Mouse (Mus musculus) kidney, adult 11 months (tissue): Measurements from ENCODE around the gene Creb3l1.

ENCODE experiments used
- DNase-seq: peaks from one replicate; pipeline ENCODE4 v3.0.0; 2022

The Creb3l1 gene

DNA sequence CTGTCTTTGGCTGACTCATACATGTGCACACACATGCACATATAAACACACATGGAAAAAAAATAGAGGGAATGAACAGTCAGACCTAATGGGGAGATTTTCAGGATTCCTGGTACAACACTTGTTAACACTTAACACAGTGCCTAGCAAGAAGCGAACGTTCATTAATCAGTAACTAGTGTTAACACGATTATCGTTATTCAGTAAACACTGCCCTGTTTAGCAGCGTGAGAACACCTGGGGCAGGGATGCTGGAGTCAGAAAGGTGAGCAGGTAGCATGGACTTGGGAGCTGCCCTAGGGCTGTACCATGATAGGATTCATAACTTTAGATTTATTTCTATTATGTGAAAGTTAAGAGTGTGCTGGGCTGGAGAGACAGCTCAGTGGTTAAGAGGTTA lies 28.3 kb downstream of the Creb3l1 start:
- DNase-seq: peak; percentile 65

DNA sequence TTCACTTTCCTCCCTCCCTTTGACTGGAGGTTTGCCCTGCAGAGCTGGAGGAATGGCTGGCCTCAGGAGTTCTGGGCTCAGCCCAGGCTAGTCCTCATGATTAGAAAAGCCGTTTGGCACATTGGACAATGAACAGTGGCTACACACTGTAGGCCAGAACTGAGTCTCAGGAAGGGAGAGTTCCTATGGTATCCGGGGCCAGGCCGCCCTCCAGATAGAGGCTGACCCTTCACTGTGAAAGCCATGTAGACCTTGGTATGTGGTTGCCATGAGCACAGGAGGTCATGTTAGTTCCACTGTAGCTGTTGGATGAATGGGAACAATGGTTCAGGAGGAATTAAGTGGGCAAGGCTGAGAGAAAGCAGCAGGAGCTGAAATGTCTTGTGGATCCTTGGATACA lies 30.9 kb downstream of the Creb3l1 start:
- DNase-seq: no peak

DNA sequence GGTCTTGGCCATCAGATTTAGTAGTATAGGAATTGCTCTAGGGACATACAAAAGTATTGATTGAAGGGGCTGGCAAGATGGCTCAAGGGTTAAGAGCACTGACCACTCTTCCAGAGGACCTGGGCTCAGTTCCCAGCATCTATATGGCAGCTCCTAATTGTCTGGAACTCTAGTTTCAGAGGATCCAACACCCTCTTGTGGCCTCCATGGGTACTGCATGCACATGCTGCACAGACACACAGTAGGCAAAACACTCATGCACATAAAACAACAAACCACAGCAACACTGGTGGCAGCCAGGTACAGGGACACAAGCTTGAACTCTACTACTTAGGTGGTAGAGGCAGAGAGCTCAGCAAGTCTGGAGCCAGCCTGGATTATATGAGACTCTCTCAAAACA lies 34.6 kb downstream of the Creb3l1 start:
- no peak for DNase-seq

DNA sequence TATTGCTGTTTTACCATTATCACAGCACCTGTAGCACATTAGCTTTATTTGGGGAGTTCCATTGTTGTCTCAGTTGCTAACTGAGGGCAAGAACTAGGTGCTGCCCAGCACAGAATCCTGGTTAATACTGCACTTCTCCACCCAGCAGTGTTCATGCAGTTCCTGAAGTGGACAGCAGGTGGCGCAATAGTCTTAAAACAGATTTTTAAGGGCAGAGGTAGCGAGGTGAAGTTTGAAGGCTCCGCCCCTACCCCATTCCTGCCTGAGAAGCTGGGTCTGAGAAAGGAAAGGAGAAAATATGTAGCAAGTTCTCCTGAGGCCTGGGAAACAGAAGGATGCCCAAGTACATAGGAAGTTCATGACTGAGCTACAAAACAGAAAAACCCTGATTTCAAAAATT lies 36.8 kb downstream of the Creb3l1 start:
- DNase-seq: peak; percentile 82

DNA sequence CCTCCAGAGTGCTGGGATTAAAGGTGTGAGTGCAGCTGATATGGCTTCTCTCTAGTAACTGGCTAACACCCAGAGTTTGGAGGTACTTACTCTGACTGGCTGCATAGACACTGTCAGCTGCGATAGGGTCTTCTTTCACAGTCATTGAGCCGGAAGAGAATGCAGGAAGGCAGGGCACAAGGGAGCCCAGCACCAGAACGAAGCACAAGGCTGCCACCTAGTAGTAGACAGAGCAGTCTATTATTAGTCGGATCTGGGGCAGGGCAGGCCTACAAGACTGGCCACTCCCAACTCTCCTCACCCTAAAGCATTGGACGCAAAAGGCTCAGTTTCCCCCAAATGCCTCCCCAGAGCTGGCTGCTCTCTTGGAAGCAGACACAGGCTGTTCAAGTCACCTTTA lies 38.2 kb downstream of the Creb3l1 start:
- no peak for DNase-seq

DNA sequence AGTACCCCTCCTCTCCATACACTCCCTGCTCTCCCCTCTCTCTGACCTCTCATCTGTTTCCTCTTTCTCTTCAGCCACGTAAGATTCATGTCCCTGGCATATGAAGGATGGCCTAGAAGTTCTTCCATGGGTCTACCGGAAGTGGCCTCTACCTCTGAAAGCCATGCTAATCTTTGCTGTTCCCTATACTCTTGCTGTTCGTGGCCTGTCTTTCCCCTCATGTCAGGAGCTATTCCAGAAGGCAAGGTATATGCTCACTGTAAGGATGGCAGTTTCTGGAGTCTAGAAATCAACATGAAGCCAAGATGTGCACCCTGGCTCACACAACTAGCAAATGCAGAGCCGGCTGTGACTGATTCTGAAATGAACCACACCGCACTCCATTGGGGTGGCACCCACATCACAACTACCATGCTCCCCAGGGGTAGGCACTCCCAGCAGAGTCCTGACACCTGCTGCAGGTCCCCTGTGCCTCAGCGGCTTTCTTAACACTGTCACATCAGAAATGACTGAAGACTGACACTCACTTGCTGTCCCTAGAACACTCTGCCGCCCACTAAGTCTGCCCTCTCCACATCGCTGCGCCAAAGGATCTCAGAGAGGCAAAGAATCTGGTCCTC lies 39.3 kb downstream of the Creb3l1 start:
- no peak for DNase-seq

DNA sequence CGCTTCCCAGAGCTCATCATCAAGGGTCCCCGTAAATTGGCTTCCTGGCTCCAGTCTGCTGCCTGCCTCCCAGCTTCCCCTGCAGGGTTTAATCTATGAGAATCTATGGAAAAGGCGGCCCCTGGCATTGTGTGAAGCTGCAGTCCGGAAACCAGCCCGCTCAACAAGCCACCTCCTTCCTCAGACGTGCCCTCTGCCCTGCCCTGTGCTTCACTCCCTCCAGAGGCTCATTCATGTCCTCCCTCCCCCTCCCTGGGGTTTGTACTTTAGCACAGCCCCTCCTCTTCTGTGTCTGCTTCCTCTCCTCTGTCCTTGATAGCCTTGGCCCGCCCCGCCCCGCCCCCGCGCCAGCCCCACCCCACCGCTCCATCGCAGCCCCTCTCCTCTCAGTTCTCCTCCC lies 39.9 kb downstream of the Creb3l1 start:
- DNase-seq: peak; percentile 89

DNA sequence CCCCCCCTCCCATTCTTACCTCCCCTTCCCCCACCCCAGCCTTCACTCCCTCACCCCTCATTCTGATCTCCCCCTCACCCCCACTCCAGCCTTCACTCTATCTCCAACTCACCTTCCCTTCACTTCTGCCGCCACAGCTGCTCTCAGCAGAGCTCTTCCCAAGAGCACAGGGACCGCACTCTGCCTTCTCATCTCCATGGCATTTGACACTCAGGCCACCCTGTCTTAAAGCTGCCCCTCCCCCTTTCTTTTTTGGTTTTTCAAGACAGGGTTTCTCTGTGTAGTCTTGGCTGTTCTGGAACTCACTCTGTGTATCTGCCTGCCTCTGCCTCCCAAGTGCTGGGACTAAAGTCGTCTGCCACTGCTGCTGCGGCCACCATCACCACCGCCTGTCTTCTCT lies 43.5 kb downstream of the Creb3l1 start:
- no peak for DNase-seq

DNA sequence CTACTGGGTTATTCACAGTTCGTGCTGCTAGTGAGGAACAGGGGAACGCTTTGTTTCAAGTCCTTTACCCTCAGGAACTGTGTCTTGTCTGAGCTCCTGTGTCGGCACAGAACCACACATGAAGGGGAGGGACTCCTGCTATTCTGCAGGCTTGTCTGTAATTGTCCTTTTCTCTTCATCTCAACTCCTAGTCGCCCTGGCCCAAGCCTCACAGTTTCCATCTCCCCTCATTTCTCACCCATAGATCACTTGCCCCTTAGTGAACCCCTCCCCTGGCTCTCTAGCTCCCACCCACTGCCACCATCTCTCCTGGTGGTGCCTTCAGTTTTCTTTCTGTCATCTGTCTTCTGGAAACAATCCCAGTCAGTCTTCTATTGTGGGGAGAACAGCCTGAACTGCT lies 44.1 kb downstream of the Creb3l1 start:
- no peak for DNase-seq

DNA sequence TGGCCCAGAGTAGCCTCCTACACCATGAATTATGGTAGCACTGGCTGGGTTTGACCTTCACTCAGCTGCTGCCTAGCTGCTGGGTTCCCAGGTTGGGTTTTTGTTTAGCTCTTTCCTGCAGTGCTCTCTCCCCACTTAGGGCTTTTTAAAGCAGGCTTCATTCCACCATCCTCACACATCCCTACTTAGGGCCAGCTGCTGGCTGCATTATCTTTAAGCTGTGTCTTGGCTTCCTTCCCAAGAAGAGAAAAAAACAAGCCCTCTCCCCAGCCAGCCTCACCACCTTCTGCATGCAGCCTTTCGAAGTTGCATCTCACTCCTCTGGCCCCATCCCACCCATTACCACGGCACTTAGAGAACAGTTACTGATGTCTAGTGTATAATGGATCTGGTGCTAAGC lies 45.8 kb downstream of the Creb3l1 start:
- DNase-seq: no peak

DNA sequence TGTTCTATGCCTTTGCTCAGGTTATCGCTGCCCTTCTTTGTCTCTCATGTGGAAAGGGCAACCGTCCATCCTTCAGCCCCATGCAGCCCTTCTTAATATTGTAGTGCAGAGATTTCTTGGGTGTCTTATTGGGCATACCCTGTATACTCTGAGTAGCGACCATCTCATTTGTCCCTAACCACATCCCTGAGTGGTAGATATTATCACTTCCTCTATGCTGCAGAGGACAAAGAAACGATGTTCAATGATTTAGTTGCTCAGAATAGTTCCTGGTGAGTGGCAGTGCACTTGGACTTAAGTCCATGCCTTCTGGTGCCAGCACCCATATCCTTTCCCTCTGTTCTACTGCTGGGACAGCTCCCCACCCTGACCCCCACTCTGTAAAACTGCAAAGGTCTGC lies 46.3 kb downstream of the Creb3l1 start:
- no peak for DNase-seq

DNA sequence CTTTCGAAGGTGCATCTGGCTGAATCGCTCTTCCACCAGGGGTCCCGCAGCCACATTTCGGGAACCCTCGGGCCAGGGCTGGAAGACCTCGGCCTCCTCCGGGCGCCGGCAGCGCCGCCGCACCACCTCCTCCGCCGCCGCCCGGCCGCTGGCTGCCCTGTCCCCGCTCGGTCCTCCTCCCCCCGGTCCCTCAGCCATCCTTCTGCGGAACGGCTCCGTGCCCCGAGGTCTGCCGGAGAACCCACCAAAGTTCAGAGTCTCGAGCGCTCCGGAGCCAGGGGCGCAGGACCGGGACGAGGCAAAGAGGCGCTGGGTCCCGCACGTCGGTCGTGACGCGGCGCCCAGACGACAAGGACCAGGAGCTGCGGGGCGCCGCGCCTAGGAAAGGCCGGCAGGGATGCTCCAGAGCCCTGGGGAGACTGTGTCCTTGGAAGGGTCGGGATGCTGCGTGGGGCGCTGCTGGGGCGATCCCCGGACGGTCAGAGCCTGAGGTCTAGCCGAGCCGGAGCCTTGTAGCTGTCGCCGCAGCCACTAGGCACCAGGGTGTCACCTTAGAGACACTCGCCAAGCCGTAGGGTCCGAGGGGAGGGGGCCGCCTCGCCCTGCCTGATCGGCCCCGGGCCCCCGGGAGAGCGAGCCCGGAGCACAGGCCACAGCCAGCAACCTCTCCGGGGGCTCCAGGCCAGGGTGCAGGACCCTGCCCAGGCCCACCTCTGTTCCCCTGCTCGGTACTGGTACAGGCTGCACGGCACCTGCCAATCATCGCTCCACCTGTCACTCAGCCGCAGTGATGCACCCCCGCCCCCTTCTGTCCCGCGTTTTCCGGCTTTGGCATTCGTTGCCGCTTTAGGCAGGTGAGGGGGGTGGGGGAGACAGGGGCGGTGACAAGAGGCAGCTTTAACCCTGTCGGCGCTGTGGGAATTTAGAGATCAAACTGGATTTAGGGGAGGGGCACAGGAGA lies 48.4 kb downstream of the Creb3l1 start, which contains the start of gene Dgkz:
Gene Dgkz, minus strand, starts transcription at position 284 of the 961 bp plus-strand sequence.
- no peak for DNase-seq

DNA sequence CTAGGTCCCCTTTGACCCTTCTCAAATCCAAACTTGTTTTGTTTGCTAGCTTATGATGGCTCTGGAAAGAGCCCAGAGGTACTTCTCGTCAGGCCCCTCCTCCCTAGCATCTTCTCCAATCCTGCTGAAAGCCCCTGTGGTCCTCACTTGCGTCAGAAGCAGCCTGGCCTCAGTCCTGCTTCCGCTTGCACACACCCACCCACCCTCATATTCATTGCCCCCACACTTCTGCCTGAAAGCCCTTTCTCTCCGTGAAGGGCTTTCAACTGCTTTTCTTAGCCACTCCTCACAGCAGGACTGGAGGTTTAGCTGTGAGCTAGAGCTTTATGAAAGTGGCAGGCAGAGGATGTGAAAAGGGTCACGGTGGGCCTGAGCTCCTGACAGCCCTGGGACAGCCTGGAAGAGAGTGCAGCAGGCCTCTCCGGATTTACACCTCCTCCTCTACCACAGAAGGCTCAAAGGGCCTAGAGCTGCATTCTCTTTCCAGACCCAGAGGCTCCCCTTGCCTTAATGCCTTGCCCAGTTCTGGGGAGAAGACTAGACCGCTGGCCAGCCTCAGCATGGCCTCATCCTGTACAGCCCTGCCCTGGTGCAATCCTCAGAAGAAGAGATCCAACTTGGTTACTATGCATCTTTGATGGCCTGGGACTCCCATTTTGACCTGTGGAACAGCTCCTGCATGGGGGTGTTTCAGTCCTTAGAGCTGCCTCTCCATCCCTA lies 50.7 kb downstream of the Creb3l1 start:
- no peak for DNase-seq

DNA sequence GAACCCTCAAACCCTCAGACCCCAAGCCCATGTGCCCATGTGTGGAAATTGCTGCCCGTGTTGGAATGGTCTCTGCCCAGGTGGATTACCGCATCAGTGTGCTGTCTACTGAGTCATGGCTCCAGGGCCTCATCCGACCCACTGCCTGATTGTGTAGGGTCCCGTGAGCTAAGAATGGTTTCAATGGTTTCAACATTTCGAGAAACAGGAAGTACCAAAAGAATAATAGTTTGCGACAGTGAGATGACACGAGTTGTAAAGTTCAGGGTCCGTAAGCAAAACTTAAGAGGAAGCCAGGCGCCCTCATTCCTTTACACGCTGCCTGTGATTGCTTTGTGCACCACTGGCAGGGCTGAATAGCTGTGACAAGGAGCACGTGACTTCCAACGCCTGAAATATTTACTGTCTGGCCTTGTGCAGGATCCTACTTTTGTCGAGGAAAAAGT lies 52.2 kb downstream of the Creb3l1 start:
- DNase-seq: no peak

DNA sequence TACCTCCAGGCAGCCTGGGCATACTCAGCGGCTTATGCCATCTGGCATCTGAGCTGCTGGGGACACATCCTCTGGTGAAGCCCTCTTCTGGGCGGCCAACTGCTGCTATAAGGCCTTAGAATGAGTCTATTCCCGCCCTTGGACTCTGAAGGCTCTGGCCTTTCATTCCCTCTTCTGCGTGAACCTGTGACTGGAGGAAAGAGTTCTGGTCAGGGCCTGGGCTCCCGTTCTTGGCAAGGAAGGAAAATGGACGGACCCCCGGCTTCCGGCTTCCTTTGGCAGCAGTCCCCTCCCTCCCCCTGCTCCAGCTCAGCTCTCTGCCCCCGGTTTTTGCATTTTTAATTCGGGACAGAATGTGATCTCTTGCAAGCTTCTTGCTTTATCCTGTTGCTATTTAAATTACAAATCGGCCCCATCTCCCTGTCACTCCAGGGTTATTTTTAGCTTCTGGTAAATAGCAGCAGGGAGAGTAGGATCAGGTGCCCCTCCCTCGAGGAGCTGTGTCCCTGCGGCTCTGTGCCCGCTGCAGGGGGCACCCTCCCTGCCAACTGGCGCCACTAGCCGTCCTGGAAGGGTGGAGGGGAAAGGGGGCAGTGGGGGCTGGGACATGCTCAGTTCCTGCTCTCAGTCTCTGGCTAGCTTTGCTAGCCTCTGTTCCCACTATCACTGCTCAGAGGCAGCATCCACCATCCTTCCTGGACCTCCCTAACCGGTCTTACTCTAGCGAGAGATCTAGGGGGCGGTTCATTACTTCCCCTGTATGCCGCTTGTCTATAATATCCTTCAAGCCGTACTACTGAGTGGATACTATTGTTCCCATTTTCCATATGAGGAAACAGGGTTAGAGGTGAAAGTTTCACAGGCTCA lies 52.8 kb downstream of the Creb3l1 start:
- DNase-seq: no peak

DNA sequence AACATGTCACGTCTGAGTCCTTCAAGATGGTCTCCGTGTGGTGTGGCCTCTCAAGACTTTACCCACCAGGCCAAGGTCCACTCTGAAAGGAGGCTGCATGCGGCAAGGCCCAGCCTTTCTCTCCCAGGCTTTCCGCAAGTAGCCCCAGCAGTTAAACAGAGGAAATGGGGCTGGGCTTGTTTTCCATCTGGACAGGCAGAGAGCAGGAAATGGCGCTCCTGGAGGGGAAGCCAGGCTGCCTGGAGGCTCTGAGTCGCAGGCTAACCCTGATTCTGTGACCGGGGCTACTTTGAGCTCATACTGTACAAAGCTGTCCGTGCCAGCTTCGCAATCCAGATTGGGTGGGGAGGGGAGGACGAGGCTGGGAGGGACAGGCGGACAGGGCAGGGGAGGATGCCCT lies 56.3 kb downstream of the Creb3l1 start:
- DNase-seq: no peak

DNA sequence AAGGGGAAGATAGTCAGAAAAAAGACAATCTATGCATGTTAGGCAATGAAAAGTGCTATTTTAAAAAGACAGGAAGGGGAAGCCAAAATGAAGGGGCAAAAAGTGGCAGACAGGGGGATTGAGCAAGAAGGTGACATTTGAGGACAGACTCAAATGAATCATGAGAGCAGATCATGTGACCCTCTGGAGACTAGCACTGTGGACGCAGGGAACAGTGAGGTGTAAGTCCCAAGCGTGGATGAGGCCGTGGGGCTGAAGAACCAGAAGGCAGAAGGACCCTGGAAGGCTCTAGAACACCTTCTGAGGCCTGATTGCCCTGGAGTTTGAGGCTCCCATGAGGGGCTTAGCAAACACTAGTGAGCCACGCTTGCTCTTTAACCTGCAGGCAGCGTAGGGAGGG lies 57.9 kb downstream of the Creb3l1 start:
- DNase-seq: no peak

DNA sequence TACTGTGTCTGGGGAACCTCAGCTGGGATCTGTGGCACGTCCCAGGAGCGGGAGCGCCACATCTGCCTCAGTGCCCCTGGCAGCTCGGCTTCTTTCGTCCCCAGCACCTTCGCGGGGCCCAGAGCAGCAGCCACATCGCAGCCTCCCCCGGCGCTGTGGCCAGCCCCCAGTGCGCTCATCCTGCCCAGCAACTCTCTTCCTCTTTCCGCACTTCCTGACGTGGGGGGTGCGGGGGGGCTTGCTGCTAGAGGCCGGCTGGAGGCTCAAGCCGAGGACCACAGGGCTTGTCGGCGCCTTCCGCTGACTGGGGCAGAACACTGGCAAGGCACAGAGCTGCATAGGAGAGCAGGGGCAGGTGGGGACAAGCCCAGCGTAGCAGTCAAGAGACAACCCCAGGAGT lies 58.9 kb downstream of the Creb3l1 start:
- peak; percentile 72 for DNase-seq

DNA sequence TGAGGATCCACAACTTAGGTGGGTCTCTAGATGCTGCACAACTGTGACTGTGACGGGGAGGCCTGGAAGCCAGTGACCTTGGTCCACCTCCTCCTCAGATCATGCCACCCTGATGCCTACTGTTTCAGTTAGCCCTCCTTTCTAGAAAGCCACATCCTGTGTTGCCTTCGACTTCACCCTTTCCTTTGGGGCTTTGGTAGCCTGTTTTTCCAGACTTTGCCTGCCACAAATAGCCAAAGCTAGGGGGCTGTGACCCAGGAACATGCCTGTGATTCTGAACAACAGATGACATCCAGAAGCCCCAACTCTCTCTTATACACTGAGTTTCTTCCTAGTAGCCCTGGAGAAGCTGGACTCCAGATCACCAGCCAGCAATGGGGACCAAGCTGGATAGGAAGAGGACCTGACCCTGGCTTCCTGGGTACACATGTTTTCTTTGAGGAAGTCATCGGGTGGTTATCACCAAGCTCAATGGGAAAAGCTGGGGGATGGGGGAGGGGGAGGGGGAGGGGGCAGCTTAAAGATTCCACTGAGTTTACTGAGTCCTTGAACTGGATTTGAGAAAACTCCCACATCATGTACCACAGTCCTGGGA lies 59.6 kb downstream of the Creb3l1 start:
- DNase-seq: no peak

DNA sequence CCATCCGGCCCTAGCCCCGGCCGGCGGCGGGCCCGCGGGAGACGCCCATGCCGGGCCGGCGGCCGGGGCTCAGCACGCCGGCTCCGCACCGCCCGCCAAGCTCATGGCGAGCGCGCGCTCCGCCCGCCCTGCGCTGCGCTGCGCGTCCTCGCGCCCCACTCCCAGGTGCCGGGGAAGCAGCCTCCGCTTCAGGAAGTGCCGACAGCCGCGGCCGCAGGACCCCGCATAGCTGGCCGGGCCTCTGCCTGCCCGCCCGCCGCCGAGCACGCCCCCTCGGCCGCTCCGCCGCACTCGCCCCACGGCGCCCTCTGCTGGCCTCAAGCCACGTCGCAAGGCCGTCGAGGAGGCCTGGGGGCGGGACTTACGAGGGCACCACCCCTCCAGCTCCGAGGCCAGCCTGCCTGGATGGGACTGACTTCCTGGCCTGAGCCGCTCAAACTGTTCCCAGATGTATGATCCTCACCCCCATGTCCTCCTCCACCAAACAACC lies 60.8 kb downstream of the Creb3l1 start:
- DNase-seq: peak; percentile 94

DNA sequence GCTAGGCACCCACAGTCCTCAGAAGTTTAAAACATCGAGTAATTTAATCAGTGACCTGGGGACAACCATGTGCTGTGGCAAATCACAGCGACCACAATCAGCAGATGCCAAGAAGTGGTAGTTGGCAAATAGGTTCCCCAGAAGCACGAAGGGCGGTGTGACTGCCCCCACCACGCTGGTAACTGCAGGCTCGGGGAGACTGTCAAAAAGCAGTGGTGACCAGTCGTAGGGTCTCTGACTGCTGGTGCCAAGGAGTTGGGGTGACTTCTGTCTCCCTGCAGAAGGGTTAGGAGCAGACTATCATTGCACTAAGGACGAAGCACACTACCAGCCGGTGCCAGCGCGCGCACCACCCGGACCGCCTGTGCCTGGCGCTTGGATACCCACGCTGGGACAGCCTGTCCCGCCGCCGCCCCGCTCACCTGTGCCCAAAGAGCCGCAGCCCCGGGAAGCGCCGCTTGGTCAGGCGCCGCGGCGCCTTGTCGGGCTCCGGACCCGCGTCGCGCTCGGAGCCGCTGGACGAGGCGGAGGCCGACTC lies 61.4 kb downstream of the Creb3l1 start:
- DNase-seq: no peak
